ENCODE assay signal across 9 mouse cellular contexts in genomic region chr4:40970592-40970841, GRCm38 (mm10). TPM values are rescaled to one million over a fixed set of nuclear protein-coding genes. Genes with fewer than 3 reads are reported as not detected.
DNase-seq lines count a peak whose midpoint lies in the region; ATAC-seq and TF ChIP-seq lines count a peak whose summit lies in the region.
"Had no signal": no experiment of that assay in that cellular context is flagged by ENCODE, and none has a peak within 500 bp of the region (broad histone marks: within the 10 kb centered on the region; RNA-seq: fewer than 3 reads in every experiment).

No protein-coding gene starts in this region.

- no peaks in the 10 kb centered on the region for H3K9me3 ChIP-seq in erythroblast, embryonic 14.5 days (ENCODE audit: control insufficient read depth, low read length)
- no peaks in the 10 kb centered on the region for H3K9me3 ChIP-seq in neural tube, embryonic 11.5 days (ENCODE audit: control insufficient read depth, low read length)
- no peaks in the 10 kb centered on the region for H3K9me3 ChIP-seq in limb, embryonic 14.5 days (ENCODE audit: control insufficient read depth, low read length)
- H3K9me3 ChIP-seq in stomach, embryonic 14.5 days (ENCODE audit: control insufficient read depth, low read depth, low read length) = no peaks in the 10 kb centered on the region

- no peaks in the 10 kb centered on the region for H3K27me3 ChIP-seq in erythroblast, embryonic 14.5 days (ENCODE audit: control insufficient read depth)
- no peaks in the 10 kb centered on the region for H3K27me3 ChIP-seq in neural tube, embryonic 11.5 days (ENCODE audit: control insufficient read depth, insufficient read depth, low read length)
- H3K27me3 ChIP-seq in limb, embryonic 14.5 days (ENCODE audit: control insufficient read depth, insufficient read depth, low read length) = no peaks in the 10 kb centered on the region
- H3K27me3 ChIP-seq in stomach, embryonic 14.5 days (ENCODE audit: control insufficient read depth, insufficient read depth, low read length) = no peaks in the 10 kb centered on the region

- peak overlapping the region; percentile 89 for H3K4me3 ChIP-seq in erythroblast, embryonic 14.5 days (replicated peaks)
- peak overlapping the region; percentile 97 for H3K4me3 ChIP-seq in neural tube, embryonic 11.5 days (ENCODE audit: low read depth, low read length)
- peak overlapping the region; percentile 79 for H3K4me3 ChIP-seq in limb, embryonic 14.5 days (replicated peaks; ENCODE audit: low read length)
- H3K4me3 ChIP-seq in stomach, embryonic 14.5 days (ENCODE audit: low read depth, low read length) = peak overlapping the region; percentile 96

- peak overlapping the region; percentile 73 for H3K4me2 ChIP-seq in neural tube, embryonic 11.5 days (ENCODE audit: low read depth)
- peak overlapping the region; percentile 75 for H3K4me2 ChIP-seq in limb, embryonic 14.5 days (replicated peaks; ENCODE audit: low read depth, low read length, severe bottlenecking)
- peak overlapping the region; percentile 71 for H3K4me2 ChIP-seq in stomach, embryonic 14.5 days (replicated peaks; ENCODE audit: low read depth, low read length)

- ATAC-seq in erythroblast, adult 5-6 weeks (replicated peaks; ENCODE audit: low FRiP score, poor library complexity, severe bottlenecking) = no peak
- no peak; the same call in 1 of the 2 replicates for ATAC-seq in neural tube, embryonic 11.5 days (ENCODE audit: insufficient read depth, low FRiP score, low TSS enrichment)
- ATAC-seq in limb, embryonic 14.5 days (ENCODE audit: low FRiP score, low read depth) = peak; percentile 45
- ATAC-seq in stomach, embryonic 14.5 days (ENCODE audit: insufficient number of reproducible peaks, insufficient read depth, low FRiP score, low read depth) = peak; percentile 19; the same call in 1 of the 2 replicates

- peaks cover 55% of the 10 kb centered on the region for H3K36me3 ChIP-seq in erythroblast, embryonic 14.5 days (ENCODE audit: control insufficient read depth)
- H3K36me3 ChIP-seq in neural tube, embryonic 11.5 days (ENCODE audit: control insufficient read depth, insufficient read depth, low read length) = 0 out of 2 replicates have a peak, but pooled peaks cover 2% of the 10 kb centered on the region
- H3K36me3 ChIP-seq in limb, embryonic 14.5 days (ENCODE audit: control insufficient read depth, insufficient read depth, low read length) = peaks cover 19% of the 10 kb centered on the region
- peaks cover 10% of the 10 kb centered on the region for H3K36me3 ChIP-seq in stomach, embryonic 14.5 days (ENCODE audit: control insufficient read depth, insufficient read depth, low read length)

- peaks cover 41% of the 10 kb centered on the region for H3K4me1 ChIP-seq in erythroblast, embryonic 14.5 days (ENCODE audit: control insufficient read depth)
- no peaks in the 10 kb centered on the region for H3K4me1 ChIP-seq in neural tube, embryonic 11.5 days (ENCODE audit: control insufficient read depth, insufficient read depth, low read length)
- 0 out of 2 replicates have a peak, but pooled peaks cover 2% of the 10 kb centered on the region for H3K4me1 ChIP-seq in limb, embryonic 14.5 days (ENCODE audit: control insufficient read depth, insufficient read depth, low read length)
- H3K4me1 ChIP-seq in stomach, embryonic 14.5 days (ENCODE audit: control insufficient read depth, insufficient read depth, low read length) = peaks cover 14% of the 10 kb centered on the region

- no peak for TF ChIP-seq POLR2A in limb, embryonic 14.5 days (IDR thresholded peaks at IDR 0.05; ENCODE audit: borderline replicate concordance, extremely low read depth, insufficient read depth, insufficient read length)

- WGBS in neural tube, embryonic 11.5 days = 0% methylated on average over 16 of the region's 16 CpGs
- under 1% methylated on average over 15 of the region's 16 CpGs for WGBS in limb, embryonic 14.5 days
- WGBS in stomach, embryonic 14.5 days = under 1% methylated on average over 16 of the region's 16 CpGs

- peak overlapping the region; percentile 84 for H3K27ac ChIP-seq in neural tube, embryonic 11.5 days (ENCODE audit: low read depth, low read length)
- H3K27ac ChIP-seq in limb, embryonic 14.5 days (replicated peaks; ENCODE audit: low read depth, low read length) = peak overlapping the region; percentile 95
- peak overlapping the region; percentile 96 for H3K27ac ChIP-seq in stomach, embryonic 14.5 days (ENCODE audit: low read length)

- H3K9ac ChIP-seq in neural tube, embryonic 11.5 days (ENCODE audit: low read length) = peak overlapping the region; percentile 81
- peak overlapping the region; percentile 75 for H3K9ac ChIP-seq in limb, embryonic 14.5 days (ENCODE audit: low read depth, low read length, severe bottlenecking)
- peak overlapping the region; percentile 71 for H3K9ac ChIP-seq in stomach, embryonic 14.5 days (replicated peaks; ENCODE audit: low read depth, low read length)

- DNase-seq in neural tube, embryonic 11.5 days (ENCODE audit: low spot score) = no peak
- DNase-seq in neural tube, embryonic 10.5 days (ENCODE audit: extremely low spot score, low spot score) = no peak
- no peak for DNase-seq in limb, embryonic 14.5 days (ENCODE audit: low spot score)
- no peak for DNase-seq in embryo, embryonic 10.5 days (ENCODE audit: low spot score)
- no peak for DNase-seq in cerebellum, postnatal 25 days

RNA-seq across cellular contexts. Expression of gene Nfx1, which starts 0.2 kb away (rescaled TPM):
- polyA plus RNA-seq in erythroblast, embryonic 14.5 days (2012) = 0.58 and 0.69 TPM in 2 replicates
- 8.8 and 11.3 TPM in 2 replicates for total RNA-seq in erythroblast, adult 5-6 weeks (2015; ENCODE audit: low replicate concordance)
- total RNA-seq in erythroblast, adult 5-6 weeks (2017; ENCODE audit: low replicate concordance) = 19.3 and 22.7 TPM in 2 replicates
- polyA plus RNA-seq in neural tube, embryonic 11.5 days (2014; fragmentation: Nextera tagmentation; extraction: Ambion mirVana) = 91.5 and 91.8 TPM in 2 replicates
- 88.7 and 91.4 TPM in 2 replicates for polyA plus RNA-seq in limb, embryonic 14.5 days (2012; rRNA removed)
- polyA plus RNA-seq in limb, embryonic 14.5 days (2014; fragmentation: Nextera tagmentation; extraction: Ambion mirVana) = 88.8 and 96.1 TPM in 2 replicates
- 109 and 112 TPM in 2 replicates for polyA plus RNA-seq in stomach, embryonic 14.5 days (2014; fragmentation: Nextera tagmentation; extraction: Ambion mirVana)

RNA-seq across cellular contexts. Expression of gene Chmp5, which starts 22.3 kb away (rescaled TPM):
- polyA plus RNA-seq in erythroblast, embryonic 14.5 days (2012) = 0.53 and 0.67 TPM in 2 replicates
- 26.5 and 36.4 TPM in 2 replicates for total RNA-seq in erythroblast, adult 5-6 weeks (2015; ENCODE audit: low replicate concordance)
- 42.0 and 56.2 TPM in 2 replicates for total RNA-seq in erythroblast, adult 5-6 weeks (2017; ENCODE audit: low replicate concordance)
- 146 and 151 TPM in 2 replicates for polyA plus RNA-seq in neural tube, embryonic 11.5 days (2014; fragmentation: Nextera tagmentation; extraction: Ambion mirVana)
- 48.0 and 76.2 TPM in 2 replicates for polyA plus RNA-seq in limb, embryonic 14.5 days (2012; rRNA removed)
- 101 and 102 TPM in 2 replicates for polyA plus RNA-seq in limb, embryonic 14.5 days (2014; fragmentation: Nextera tagmentation; extraction: Ambion mirVana)
- polyA plus RNA-seq in stomach, embryonic 14.5 days (2014; fragmentation: Nextera tagmentation; extraction: Ambion mirVana) = 99.3 and 103 TPM in 2 replicates

RNA-seq across cellular contexts. Expression of gene Bag1, which starts 22.4 kb away (rescaled TPM):
- 54.9 and 66.0 TPM in 2 replicates for polyA plus RNA-seq in erythroblast, embryonic 14.5 days (2012)
- 28.2 and 33.2 TPM in 2 replicates for total RNA-seq in erythroblast, adult 5-6 weeks (2015; ENCODE audit: low replicate concordance)
- 126 and 129 TPM in 2 replicates for total RNA-seq in erythroblast, adult 5-6 weeks (2017; ENCODE audit: low replicate concordance)
- polyA plus RNA-seq in neural tube, embryonic 11.5 days (2014; fragmentation: Nextera tagmentation; extraction: Ambion mirVana) = 226 and 241 TPM in 2 replicates
- 74.4 and 109 TPM in 2 replicates for polyA plus RNA-seq in limb, embryonic 14.5 days (2012; rRNA removed)
- 249 and 252 TPM in 2 replicates for polyA plus RNA-seq in limb, embryonic 14.5 days (2014; fragmentation: Nextera tagmentation; extraction: Ambion mirVana)
- 209 and 231 TPM in 2 replicates for polyA plus RNA-seq in stomach, embryonic 14.5 days (2014; fragmentation: Nextera tagmentation; extraction: Ambion mirVana)

RNA-seq across cellular contexts. Expression of gene Spink4, which starts 50.7 kb away (rescaled TPM):
- polyA plus RNA-seq in erythroblast, embryonic 14.5 days (2012) = not detected in 2 replicates
- total RNA-seq in erythroblast, adult 5-6 weeks (2015; ENCODE audit: low replicate concordance) = not detected in 2 replicates
- not detected in 2 replicates for total RNA-seq in erythroblast, adult 5-6 weeks (2017; ENCODE audit: low replicate concordance)
- not detected in 2 replicates for polyA plus RNA-seq in neural tube, embryonic 11.5 days (2014; fragmentation: Nextera tagmentation; extraction: Ambion mirVana)
- 0.49 and 1.4 TPM in 2 replicates for polyA plus RNA-seq in limb, embryonic 14.5 days (2012; rRNA removed)
- polyA plus RNA-seq in limb, embryonic 14.5 days (2014; fragmentation: Nextera tagmentation; extraction: Ambion mirVana) = not detected in 2 replicates
- polyA plus RNA-seq in stomach, embryonic 14.5 days (2014; fragmentation: Nextera tagmentation; extraction: Ambion mirVana) = 1.6 TPM in 1 of 2 replicates, not detected in the other
- total RNA-seq: megakaryocyte-erythroid progenitor cell, adult 5-6 weeks had no signal

Comparison
In these comparisons a context has a peak if more than half of its experiments do, and no peak if none do; other contexts are left out.
1. ATAC-seq: peak in limb, embryonic 14.5 days (single experiment) and stomach, embryonic 14.5 days (single experiment); none in erythroblast, adult 5-6 weeks (single experiment) and neural tube, embryonic 11.5 days (single experiment).
2. RNA of gene Nfx1, which starts 0.2 kb away (polyA plus RNA-seq): 109 to 112 TPM in stomach, embryonic 14.5 days, 91.5 to 91.8 TPM in neural tube, embryonic 11.5 days and 88.7 to 96.1 TPM in limb, embryonic 14.5 days; 0.58 to 0.69 TPM in erythroblast, embryonic 14.5 days; every median in the first group is over 10 times any median in the second.
3. RNA of gene Chmp5, which starts 22.3 kb away (polyA plus RNA-seq): 146 to 151 TPM in neural tube, embryonic 11.5 days, 99.3 to 103 TPM in stomach, embryonic 14.5 days and 48.0 to 102 TPM in limb, embryonic 14.5 days; 0.53 to 0.67 TPM in erythroblast, embryonic 14.5 days; every median in the first group is over 10 times any median in the second.
4. Peak in every context shown above with its lines, with median percentiles within 50 percentile points of each other: H3K4me3 ChIP-seq, H3K27ac ChIP-seq, H3K4me2 ChIP-seq and H3K9ac ChIP-seq.